Mouse (Mus musculus): ENCODE measurements around the gene Bik. TPM values are rescaled to one million over a fixed set of nuclear protein-coding genes. Genes with fewer than 3 reads are reported as not detected.

The Bik gene
- total and polyA plus RNA-seq, 3 experiments, result 7.6 to 10.2 TPM; not detected in 1

DNA sequence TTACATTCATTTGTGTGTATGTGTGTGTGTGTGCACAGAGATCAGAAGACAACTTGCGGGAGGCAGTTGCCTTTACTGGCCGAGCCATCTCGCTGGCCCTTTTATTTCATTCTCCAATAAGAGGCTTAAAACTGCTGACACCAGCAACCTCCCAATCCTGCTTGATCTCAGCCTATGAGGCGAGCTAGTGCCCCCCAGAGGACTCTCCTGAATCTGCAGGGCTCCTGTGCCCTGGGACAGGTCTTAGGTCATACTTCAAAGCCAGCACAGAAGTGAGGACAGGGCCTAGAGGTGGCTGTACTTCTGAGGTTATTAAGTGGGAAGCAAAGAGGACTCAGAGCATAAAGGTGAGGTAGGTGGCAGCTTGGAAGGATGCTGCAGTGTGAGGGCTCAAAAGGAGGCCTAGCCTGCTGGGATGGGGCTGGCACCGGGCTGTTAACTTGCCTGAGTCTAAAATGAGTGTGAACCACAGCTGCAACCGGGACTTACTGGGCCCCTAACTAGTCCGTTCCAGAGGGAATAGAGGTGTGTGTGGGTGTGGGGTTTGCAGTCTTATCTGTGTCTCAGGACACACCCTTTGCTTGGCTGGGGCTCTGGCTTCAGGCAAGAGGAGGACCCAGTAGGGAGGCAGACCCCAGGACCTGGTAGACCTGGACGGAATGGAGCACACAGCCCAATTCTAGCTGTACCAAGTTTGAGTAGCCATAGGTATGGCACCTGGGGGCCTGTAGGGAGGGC, 56.9 kb downstream of the Bik start:
- no peak overlapping the region for H3K9ac ChIP-seq (ENCODE audit: control insufficient read depth, low read depth, low read length, poor library complexity, severe bottlenecking)
- TF ChIP-seq E2F4 (IDR thresholded peaks at IDR 0.05; ENCODE audit: borderline replicate concordance, low read depth, low read length), result no peak
- no peak for TF ChIP-seq EP300 (IDR thresholded peaks at IDR 0.05; ENCODE audit: low read depth in 1 of 2, low read length in 2 of 2)
- peak; percentile 41 for TF ChIP-seq RAD21 (IDR thresholded peaks at IDR 0.05; ENCODE audit: low read depth, low read length)
- no peak for TF ChIP-seq RCOR1 (IDR thresholded peaks at IDR 0.05; ENCODE audit: low read depth, low read length)
- peak; percentile 87 for TF ChIP-seq MAFK (IDR thresholded peaks at IDR 0.05; ENCODE audit: borderline replicate concordance, low read depth, low read length)
- peak; percentile 52 to 67 (median 62) for TF ChIP-seq CTCF (IDR thresholded peaks at IDR 0.05 in 2 of 3, conservative IDR thresholded peaks at IDR 0.05 in 1 of 3; ENCODE audit: control insufficient read depth in 1 of 3, insufficient read depth in 1 of 3, low read depth in 2 of 3, low read length in 3 of 3, poor library complexity in 1 of 3, severe bottlenecking in 1 of 3)
- TF ChIP-seq POLR2AphosphoS5 (IDR thresholded peaks at IDR 0.05; ENCODE audit: borderline replicate concordance, low read depth, low read length), result no peak
- TF ChIP-seq SMC3 (IDR thresholded peaks at IDR 0.05; ENCODE audit: low read depth, low read length), result peak; percentile 33
- no peak for TF ChIP-seq CHD1 (IDR thresholded peaks at IDR 0.05; ENCODE audit: low read depth, low read length)
- TF ChIP-seq POLR2A (IDR thresholded peaks at IDR 0.05; ENCODE audit: control insufficient read depth in 1 of 2, insufficient read depth in 1 of 2, low read depth in 1 of 2, low read length in 2 of 2, poor library complexity in 1 of 2), result no peak
- H3K79me2 ChIP-seq (ENCODE audit: control insufficient read depth, insufficient read depth, low read length, poor library complexity), result no peaks in the 10 kb centered on the region
- H3K9me3 ChIP-seq (replicated peaks; ENCODE audit: insufficient read depth, low read length), result no peaks in the 10 kb centered on the region
- H3K27me3 ChIP-seq (ENCODE audit: control insufficient read depth in 1 of 2, insufficient read depth in 2 of 2, low read length in 2 of 2), result no peaks in the 10 kb centered on the region
- peaks cover 6 to 13% of the 10 kb centered on the region in 2 experiments for H3K36me3 ChIP-seq (ENCODE audit: control insufficient read depth in 1 of 2, insufficient read depth in 2 of 2, low read length in 2 of 2)
- H3K4me3 ChIP-seq (ENCODE audit: control insufficient read depth in 1 of 2, insufficient read depth in 1 of 2, low read depth in 2 of 2, low read length in 2 of 2), result no peak overlapping the region
- no peak overlapping the region for H3K27ac ChIP-seq (ENCODE audit: control insufficient read depth, low read depth, low read length)
- peak; percentile 69 for DNase-seq (ENCODE audit: low read depth, low spot score)
- peaks cover 0 to 7% of the 10 kb centered on the region in 2 experiments; a peak in 3 of 4 replicates for H3K4me1 ChIP-seq (ENCODE audit: control insufficient read depth in 1 of 2, insufficient read depth in 2 of 2, low read length in 2 of 2)

DNA sequence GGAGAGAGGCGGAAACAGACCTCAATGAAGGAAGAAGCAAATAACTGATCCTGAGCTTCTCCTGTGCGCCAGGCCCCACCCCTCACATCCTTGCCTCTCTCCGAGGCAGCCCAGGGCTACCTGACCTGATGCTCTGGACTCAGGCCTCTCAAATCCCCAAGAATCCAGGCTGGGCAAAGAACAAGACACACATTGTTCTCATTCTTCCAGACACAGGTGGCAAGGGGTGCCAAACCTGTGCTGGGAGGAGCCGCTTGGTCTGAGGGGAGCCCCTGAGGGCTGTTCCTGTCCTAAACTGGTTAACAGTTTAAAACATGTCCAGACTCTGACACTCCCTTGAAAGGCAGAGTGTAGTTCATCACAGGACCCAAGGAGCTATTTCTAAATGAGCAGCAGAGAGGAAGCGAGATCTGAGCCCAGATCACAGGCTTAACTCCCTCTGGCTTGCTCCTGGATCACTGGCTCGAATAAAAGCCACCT, 58.1 kb downstream of the Bik start:
- Histone ChIP-seq H3K4me3 (ENCODE audit: control insufficient read depth in 1 of 2, insufficient read depth in 1 of 2, low read depth in 2 of 2, low read length in 2 of 2) (no peak overlapping the region), H3K36me3 (ENCODE audit: control insufficient read depth in 1 of 2, insufficient read depth in 2 of 2, low read length in 2 of 2) (peaks cover 6 to 11% of the 10 kb centered on the region in 2 experiments), H3K9me3 (replicated peaks; ENCODE audit: insufficient read depth, low read length) (no peaks in the 10 kb centered on the region), H3K9ac (ENCODE audit: control insufficient read depth, low read depth, low read length, poor library complexity, severe bottlenecking) (no peak overlapping the region), H3K27me3 (ENCODE audit: control insufficient read depth in 1 of 2, insufficient read depth in 2 of 2, low read length in 2 of 2) (no peaks in the 10 kb centered on the region), H3K4me1 (ENCODE audit: control insufficient read depth in 1 of 2, insufficient read depth in 2 of 2, low read length in 2 of 2) (peaks cover 0 to 7% of the 10 kb centered on the region in 2 experiments; a peak in 3 of 4 replicates), H3K79me2 (ENCODE audit: control insufficient read depth, insufficient read depth, low read length, poor library complexity) (peaks cover under 1% of the 10 kb centered on the region; the same call in 1 of the 2 replicates), H3K27ac (ENCODE audit: control insufficient read depth, low read depth, low read length) (no peak overlapping the region)
- no peak for DNase-seq (ENCODE audit: low read depth, low spot score)
- TF ChIP-seq BHLHE40 (IDR thresholded peaks at IDR 0.05; ENCODE audit: borderline replicate concordance, low read depth, low read length) (no peak), JUND (IDR thresholded peaks at IDR 0.05; ENCODE audit: low read depth, low read length) (no peak), MYC (IDR thresholded peaks at IDR 0.05; ENCODE audit: low read depth, low read length) (no peak), MAX (IDR thresholded peaks at IDR 0.05; ENCODE audit: low read length) (no peak), NELFE (IDR thresholded peaks at IDR 0.05; ENCODE audit: low read depth, low read length) (no peak), EP300 (IDR thresholded peaks at IDR 0.05; ENCODE audit: low read depth in 1 of 2, low read length in 2 of 2) (no peak), MXI1 (IDR thresholded peaks at IDR 0.05; ENCODE audit: low read depth, low read length) (no peak), CTCF (IDR thresholded peaks at IDR 0.05 in 2 of 3, conservative IDR thresholded peaks at IDR 0.05 in 1 of 3; ENCODE audit: control insufficient read depth in 1 of 3, insufficient read depth in 1 of 3, low read depth in 2 of 3, low read length in 3 of 3, poor library complexity in 1 of 3, severe bottlenecking in 1 of 3) (no peak), ELF1 (IDR thresholded peaks at IDR 0.05; ENCODE audit: low read depth, low read length) (no peak), MYB (IDR thresholded peaks at IDR 0.05; ENCODE audit: low read depth, low read length) (no peak), ZKSCAN1 (IDR thresholded peaks at IDR 0.05; ENCODE audit: low read depth, low read length) (no peak), POLR2A (IDR thresholded peaks at IDR 0.05; ENCODE audit: control insufficient read depth in 1 of 2, insufficient read depth in 1 of 2, low read depth in 1 of 2, low read length in 2 of 2, poor library complexity in 1 of 2) (no peak), ETS1 (IDR thresholded peaks at IDR 0.05; ENCODE audit: low read depth, low read length) (no peak), CHD1 (IDR thresholded peaks at IDR 0.05; ENCODE audit: low read depth, low read length) (no peak), POLR2AphosphoS2 (IDR thresholded peaks at IDR 0.05; ENCODE audit: low read length) (no peak), NRF1 (IDR thresholded peaks at IDR 0.05; ENCODE audit: insufficient read depth, low read depth, low read length, poor library complexity, severe bottlenecking) (no peak), MAFK (IDR thresholded peaks at IDR 0.05; ENCODE audit: borderline replicate concordance, low read depth, low read length) (no peak), HCFC1 (IDR thresholded peaks at IDR 0.05; ENCODE audit: low read depth, low read length) (no peak), SMC3 (IDR thresholded peaks at IDR 0.05; ENCODE audit: low read depth, low read length) (no peak), ZC3H11A (IDR thresholded peaks at IDR 0.05; ENCODE audit: low read depth, low read length) (no peak)
